Mouse (Mus musculus) lung, postnatal 14 days (tissue): ENCODE data around the gene Cnn1.
"Not testable (repeated sequence)": the region's sequence is repeated elsewhere in the genome, so short reads cannot be mapped to it uniquely, and the experiment has no call there.

ENCODE experiments used
- DNase-seq: peaks from one replicate; pipeline ENCODE4 v3.0.0; 2021

The Cnn1 gene

GRCm38 (mm10) chr9:22131226-22131981, 32.4 kb downstream of the Cnn1 start:
- DNase-seq, result peak; percentile 49

DNA sequence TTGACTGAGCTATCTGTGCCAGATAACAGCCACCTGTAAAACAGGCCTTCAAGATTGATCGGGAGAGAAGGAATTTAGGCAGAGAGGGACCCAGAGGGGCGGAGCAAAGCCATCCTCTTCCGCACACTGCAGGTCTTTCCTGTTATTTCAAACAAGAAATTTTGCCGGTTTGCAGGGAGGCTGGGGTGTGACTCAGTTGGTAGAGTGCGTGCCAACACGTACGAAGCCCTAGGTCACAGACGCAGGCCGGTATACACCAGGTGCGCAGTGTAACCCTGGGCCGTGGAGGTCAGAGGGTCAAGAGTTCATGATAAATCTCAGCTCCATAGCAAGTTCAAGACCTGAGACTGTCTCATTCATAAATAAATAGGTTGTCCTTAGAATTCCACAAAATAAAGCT, 33.2 kb downstream of the Cnn1 start:
- no peak for DNase-seq

GRCm38 (mm10) chr9:22134246-22134890, 35.4 kb downstream of the Cnn1 start:
- DNase-seq, result no peak

DNA sequence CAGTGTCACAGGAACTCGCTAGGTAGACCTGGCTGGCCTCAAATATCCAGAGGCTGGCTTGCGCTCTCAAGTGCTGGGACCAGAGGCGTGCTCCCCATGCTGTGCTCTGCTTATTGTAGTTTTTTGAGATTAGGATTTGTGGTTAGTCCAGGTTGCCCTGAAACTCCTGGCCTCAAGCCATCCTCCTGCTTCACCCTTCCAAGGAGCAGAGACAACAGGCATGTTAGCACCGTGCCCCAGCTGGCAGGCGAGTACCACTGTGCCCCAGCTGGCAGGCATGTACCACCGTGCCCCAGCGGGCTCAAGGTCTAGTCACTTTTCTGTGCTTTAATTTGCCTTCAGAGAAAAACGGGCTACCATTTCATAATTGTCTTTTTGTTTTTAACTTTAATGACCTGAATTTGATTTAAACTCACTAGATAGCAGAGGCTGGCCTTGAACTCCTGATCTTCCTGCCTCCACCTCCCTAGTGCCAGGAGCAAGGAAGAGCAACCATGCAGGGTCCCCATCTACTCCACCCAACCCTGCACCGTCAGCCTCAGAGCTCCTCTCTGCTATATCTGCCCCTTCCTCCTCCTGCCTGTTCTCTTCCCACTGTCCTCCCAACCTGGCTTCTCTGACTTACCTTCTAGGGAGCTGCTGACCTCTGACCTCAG, 36.1 kb downstream of the Cnn1 start:
- no peak for DNase-seq

GRCm38 (mm10) chr9:22135644-22136390, 36.8 kb downstream of the Cnn1 start, which contains the start of gene Acp5:
TSS of gene Acp5 (minus strand) at chr9:22135711.
- no peak for DNase-seq

- no peak for DNase-seq
These were observed 37.9 kb downstream of the Cnn1 start for GRCm38 (mm10) chr9:22136765-22137547.

DNA sequence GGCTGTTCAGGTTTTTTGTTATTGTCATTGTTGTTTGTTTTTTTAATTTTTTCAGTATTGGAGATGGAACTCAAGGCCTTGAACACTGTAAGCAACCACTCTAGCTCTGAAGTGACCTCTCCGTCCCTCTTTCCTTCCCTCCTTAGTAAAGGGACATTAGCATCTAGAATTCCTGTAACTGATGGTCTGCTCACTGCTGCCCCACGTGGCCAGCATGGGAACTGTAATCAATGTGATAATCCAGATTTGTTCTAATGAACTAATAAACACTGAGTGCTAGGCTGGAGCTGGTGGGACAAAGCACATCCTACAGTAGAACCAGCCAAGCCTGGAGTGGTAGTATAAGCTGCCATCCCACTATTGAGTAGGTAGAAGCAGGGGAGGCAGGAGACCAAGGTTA, 39.5 kb downstream of the Cnn1 start:
- DNase-seq, result peak; percentile 40

GRCm38 (mm10) chr9:22139746-22140145, 40.7 kb downstream of the Cnn1 start:
- no peak for DNase-seq

- peak; percentile 94 for DNase-seq
These were observed 44.4 kb downstream of the Cnn1 start for GRCm38 (mm10) chr9:22143108-22144037.

DNA sequence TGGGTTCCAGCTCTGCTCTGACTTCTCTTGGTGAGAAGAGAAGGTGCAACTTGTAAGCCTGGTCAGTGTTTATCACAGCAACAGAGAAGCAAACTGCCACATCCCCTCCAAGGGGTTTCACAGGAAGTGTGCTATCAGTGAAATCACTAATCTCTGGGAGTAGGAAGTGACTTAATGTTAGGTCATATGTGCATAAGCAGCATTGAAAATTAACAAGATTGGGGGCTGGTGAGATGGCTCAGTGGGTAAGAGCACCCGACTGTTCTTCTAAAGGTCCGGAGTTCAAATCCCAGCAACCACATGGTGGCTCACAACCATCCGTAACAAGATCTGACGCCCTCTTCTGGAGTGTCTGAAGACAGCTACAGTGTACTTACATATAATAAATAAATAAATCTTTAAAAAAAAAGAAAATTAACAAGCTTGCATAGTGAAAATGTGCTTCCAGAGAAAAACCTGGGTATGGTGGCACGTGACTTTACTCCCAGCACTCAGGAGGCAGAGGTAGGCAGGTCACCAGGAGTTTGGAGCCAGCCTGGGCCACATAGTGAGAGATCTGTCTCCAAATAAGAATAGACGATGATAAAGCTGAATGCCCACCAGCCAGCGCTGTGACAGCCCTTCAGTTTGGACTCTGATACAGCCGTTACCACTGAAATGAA, 45.4 kb downstream of the Cnn1 start:
- no peak for DNase-seq

DNA sequence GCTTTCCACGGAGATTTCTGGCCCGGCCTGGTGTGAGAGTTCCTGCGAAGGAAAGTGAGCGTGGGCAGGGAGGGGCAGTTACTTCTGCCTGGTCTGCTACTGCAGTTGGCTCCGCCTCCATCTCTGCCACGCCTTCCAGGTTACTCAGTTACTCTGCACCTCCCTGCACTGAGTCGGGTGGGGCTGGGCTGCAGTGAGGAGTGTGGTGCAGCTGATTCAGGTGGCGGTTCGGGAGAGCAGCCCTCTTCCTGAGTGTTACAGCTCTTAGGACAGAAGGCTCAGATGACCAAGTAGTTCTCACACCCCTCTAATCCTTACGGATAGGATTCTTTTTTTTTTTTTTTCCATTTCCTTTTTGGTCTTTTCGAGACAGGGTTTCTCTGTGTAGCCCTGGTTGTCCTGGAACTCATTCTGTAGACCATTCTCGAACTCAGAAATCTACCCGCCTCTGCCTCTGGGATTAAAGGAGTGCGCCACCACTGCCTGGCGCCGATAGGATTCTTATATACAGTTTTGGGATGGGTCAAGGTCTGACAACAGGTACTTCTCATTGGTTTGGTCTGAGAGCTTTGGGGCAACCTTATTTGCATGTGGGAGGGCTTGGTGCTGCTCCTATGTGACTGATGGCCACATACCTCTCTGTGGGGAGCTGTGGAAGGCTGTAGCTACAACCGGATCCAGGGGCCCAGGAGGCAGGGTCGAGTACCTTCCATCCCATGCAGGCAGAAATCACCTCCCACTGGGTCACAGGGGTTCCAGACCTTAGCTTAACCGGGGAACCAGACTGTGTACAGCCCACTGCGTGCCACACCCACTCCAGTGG, 50.6 kb downstream of the Cnn1 start:
- no peak for DNase-seq

- DNase-seq, result not testable (repeated sequence)
These were observed 51.3 kb downstream of the Cnn1 start for GRCm38 (mm10) chr9:22150249-22150693.

DNA sequence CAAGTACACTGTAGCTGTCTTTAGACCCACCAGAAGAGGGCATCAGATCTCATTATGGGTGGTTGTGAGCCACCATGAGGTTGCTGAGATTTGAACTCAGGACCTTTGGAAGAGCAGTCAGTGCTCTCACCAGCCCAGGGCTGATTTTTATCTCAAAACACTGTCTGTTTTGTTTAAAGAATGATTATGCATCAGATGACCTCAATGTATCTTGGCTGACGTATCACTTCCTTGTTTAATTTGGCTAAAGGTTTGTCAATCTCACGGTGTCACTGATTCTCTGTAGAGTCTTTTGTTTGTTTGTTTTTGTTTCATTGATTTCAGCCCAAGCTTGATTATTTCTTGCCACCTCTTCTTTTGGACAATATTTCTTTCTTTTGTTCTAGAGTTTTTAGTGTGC, 51.9 kb downstream of the Cnn1 start:
- DNase-seq, result no peak

DNA sequence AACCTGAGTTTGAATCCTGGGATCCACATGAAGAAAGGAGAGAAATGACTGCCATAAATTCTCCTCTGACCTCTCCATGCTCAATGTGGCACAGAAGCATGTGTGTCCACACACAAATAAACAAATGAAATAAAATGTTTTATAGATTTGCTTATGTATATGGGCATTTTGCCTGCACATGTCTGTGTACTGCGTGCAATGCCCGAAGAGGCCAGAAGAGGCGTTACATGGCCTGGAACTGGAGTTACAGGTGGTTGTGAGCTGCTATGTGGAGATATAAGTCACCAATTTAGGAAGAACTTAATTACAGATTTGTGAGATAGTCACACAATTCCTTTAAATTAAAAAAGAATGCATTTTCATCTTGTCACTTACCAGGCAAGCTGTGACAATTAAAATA, 54.8 kb downstream of the Cnn1 start:
- no peak for DNase-seq

DNA sequence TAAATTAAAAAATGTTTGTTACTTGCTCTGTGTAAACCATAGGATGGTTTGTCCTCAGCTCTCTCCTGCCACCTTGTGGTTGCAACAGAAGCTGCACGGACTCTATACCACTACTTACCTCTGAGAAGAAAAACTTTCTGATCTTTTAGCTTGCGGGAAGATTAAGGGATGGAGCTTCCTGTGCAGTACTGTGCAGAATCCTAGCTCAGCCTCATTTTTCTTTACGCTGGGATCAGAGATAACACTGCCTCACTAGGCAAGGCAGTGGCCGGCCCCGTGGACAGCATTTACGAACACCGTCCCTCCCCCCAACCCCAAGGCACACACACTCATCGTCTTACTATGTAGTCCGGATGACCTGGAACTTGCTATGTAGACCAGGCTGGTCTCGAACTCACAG, 56.6 kb downstream of the Cnn1 start:
- DNase-seq, result peak; percentile 79

GRCm38 (mm10) chr9:22156497-22157245, 57.7 kb downstream of the Cnn1 start, which contains the start of gene Pigyl:
TSS of gene Pigyl (plus strand) at chr9:22156846.
- DNase-seq, result peak; percentile 99

- no peak for DNase-seq
These were observed 58.7 kb downstream of the Cnn1 start for GRCm38 (mm10) chr9:22157516-22158265.
